Mouse (Mus musculus): Measurements from ENCODE around the gene Poglut1. TPM values are rescaled to one million over a fixed set of nuclear protein-coding genes. Genes with fewer than 3 reads are reported as not detected.
"Not testable (repeated sequence)": the region's sequence is repeated elsewhere in the genome, so short reads cannot be mapped to it uniquely, and the experiment has no call there.

Gene Poglut1
- total RNA-seq, 1 experiment from 2014 or later: 17.8 TPM

- ATAC-seq (replicated peaks in 1 of 2; ENCODE audit: insufficient read depth in 1 of 2, low FRiP score in 2 of 2, low TSS enrichment in 1 of 2, low read depth in 1 of 2, poor library complexity in 2 of 2, severe bottlenecking in 2 of 2): peak; percentile 57 to 59
These were observed 66.3 kb downstream of the Poglut1 start for GRCm38 (mm10) chr16:38483582-38484309.

- peak in 1 of 2 experiments; percentile 12; a peak in 1 of 4 replicates for ATAC-seq (replicated peaks in 1 of 2; ENCODE audit: insufficient read depth in 1 of 2, low FRiP score in 2 of 2, low TSS enrichment in 1 of 2, low read depth in 1 of 2, poor library complexity in 2 of 2, severe bottlenecking in 2 of 2)
These were observed 67.1 kb downstream of the Poglut1 start for GRCm38 (mm10) chr16:38482780-38483562.

GRCm38 (mm10) chr16:38481327-38481726 is 68.7 kb downstream of the Poglut1 start:
- ATAC-seq (replicated peaks in 1 of 2; ENCODE audit: insufficient read depth in 1 of 2, low FRiP score in 2 of 2, low TSS enrichment in 1 of 2, low read depth in 1 of 2, poor library complexity in 2 of 2, severe bottlenecking in 2 of 2): no peak

- ATAC-seq (replicated peaks in 1 of 2; ENCODE audit: insufficient read depth in 1 of 2, low FRiP score in 2 of 2, low TSS enrichment in 1 of 2, low read depth in 1 of 2, poor library complexity in 2 of 2, severe bottlenecking in 2 of 2): no peak
These were observed 71.8 kb downstream of the Poglut1 start for GRCm38 (mm10) chr16:38478296-38478695.

- not testable (repeated sequence) for ATAC-seq (replicated peaks in 1 of 2; ENCODE audit: insufficient read depth in 1 of 2, low FRiP score in 2 of 2, low TSS enrichment in 1 of 2, low read depth in 1 of 2, poor library complexity in 2 of 2, severe bottlenecking in 2 of 2)
These were observed 72.8 kb downstream of the Poglut1 start for GRCm38 (mm10) chr16:38477241-38477608.

GRCm38 (mm10) chr16:38476312-38477240 is 73.5 kb downstream of the Poglut1 start:
- ATAC-seq (replicated peaks in 1 of 2; ENCODE audit: insufficient read depth in 1 of 2, low FRiP score in 2 of 2, low TSS enrichment in 1 of 2, low read depth in 1 of 2, poor library complexity in 2 of 2, severe bottlenecking in 2 of 2): peak; percentile 60 to 71

- peak in 1 of 2 experiments; percentile 57; a peak in 1 of 4 replicates for ATAC-seq (replicated peaks in 1 of 2; ENCODE audit: insufficient read depth in 1 of 2, low FRiP score in 2 of 2, low TSS enrichment in 1 of 2, low read depth in 1 of 2, poor library complexity in 2 of 2, severe bottlenecking in 2 of 2)
These were observed 74.3 kb downstream of the Poglut1 start for GRCm38 (mm10) chr16:38475681-38476311.

Other genes with a start within 250 kb of the Poglut1 start
- not detected in 2 replicates for gene Maats1, start 208.1 kb downstream of the Poglut1 start, total RNA-seq (2017)
- 191 and 294 TPM in 2 replicates for gene Cox17, start 203.3 kb downstream of the Poglut1 start, total RNA-seq (2017)
- not detected in 2 replicates for gene Gm21987, start 203.2 kb downstream of the Poglut1 start, total RNA-seq (2017)
- 1.1 TPM in 1 of 2 replicates, not detected in the other for gene Popdc2, start 188.0 kb downstream of the Poglut1 start, total RNA-seq (2017)
- gene Pla1a, start 117.1 kb downstream of the Poglut1 start, total RNA-seq (2017): not detected in 2 replicates
- gene Adprh, start 97.6 kb downstream of the Poglut1 start, total RNA-seq (2017): 11.1 and 23.8 TPM in 2 replicates
- 0.38 TPM in 1 of 2 replicates, not detected in the other for gene Cd80, start 94.7 kb downstream of the Poglut1 start, total RNA-seq (2017)
- gene Timmdc1, start 27.6 kb downstream of the Poglut1 start, total RNA-seq (2017): 35.4 and 35.7 TPM in 2 replicates
- 44.7 and 76.6 TPM in 2 replicates for gene Tmem39a, start 8.4 kb upstream of the Poglut1 start, total RNA-seq (2017)
- gene Arhgap31, start 163.0 kb upstream of the Poglut1 start, total RNA-seq (2017): 4.7 and 5.4 TPM in 2 replicates
- gene B4galt4, start 192.0 kb upstream of the Poglut1 start, total RNA-seq (2017): 29.8 and 37.3 TPM in 2 replicates

Data from hematopoietic stem cell, adult 5-6 weeks (primary cell).